Mouse (Mus musculus) layer of hippocampus, postnatal 36 days (tissue): ENCODE data around the gene Tfpt. TPM values are rescaled to one million over a fixed set of nuclear protein-coding genes. Genes with fewer than 3 reads are reported as not detected.

ENCODE experiments used
- DNase-seq, 2 experiments: peaks; one replicate each; pipeline ENCODE4 v3.0.0; 2022
- total RNA-seq, 2 experiments: library from RNA; stranded (reverse); gene quantifications; 2 replicates each; pipeline ENCODE4 v1.2.3; 2021

Tfpt gene
- 10 to 100 TPM; 32.0 to 49.6 TPM for total RNA-seq

DNA sequence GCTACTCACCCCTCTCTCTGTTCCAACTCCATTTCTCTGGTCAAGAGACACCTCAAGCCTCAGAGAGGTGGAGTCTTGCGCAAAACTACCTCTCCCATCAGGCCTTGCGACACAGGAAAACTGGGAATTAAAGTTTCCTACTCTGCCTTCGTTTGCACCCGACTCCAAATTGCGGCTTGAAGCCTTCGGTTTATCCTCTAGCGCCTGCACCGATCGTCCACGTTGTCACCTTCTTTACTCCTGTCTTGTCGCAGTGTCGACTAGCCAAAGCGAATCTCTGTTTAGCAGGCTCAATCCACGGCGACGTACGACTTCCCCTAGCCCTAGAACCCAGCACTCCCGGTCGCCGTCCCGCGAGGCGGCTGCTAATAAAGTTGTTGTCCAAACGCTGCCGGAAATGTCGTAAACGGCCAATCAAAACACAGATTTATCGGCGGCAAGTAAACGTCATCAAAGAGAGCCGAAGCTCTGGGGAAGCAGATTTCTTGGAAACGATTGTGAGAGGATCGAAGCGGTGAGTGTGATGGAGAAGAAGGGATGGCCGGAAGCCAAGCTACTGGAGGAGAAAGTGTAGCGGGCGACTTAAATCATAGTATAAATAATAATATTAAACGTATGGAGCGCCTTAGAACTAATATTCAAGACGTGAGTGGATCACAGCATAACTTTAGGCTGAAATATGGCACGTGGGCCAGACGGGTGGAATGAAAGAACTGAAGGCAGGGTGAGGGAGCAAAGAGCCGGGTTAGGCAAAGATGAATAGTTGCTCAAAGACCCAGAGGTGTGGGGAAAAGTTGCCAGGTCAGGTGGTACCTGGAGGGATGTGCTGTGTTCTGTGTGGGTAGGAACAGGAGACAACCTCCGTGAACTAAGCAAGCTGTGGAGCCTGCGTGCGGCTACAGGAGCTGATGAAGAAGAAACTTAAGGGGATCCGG is at the start of gene Tfpt, which contains the start of gene Prpf31:
TSS of gene Tfpt (minus strand) at position 387 of the 935 bp plus-strand sequence.
TSS of gene Prpf31 (plus strand) at position 443 of the 935 bp plus-strand sequence.
- peak; percentile 95 for DNase-seq

DNA sequence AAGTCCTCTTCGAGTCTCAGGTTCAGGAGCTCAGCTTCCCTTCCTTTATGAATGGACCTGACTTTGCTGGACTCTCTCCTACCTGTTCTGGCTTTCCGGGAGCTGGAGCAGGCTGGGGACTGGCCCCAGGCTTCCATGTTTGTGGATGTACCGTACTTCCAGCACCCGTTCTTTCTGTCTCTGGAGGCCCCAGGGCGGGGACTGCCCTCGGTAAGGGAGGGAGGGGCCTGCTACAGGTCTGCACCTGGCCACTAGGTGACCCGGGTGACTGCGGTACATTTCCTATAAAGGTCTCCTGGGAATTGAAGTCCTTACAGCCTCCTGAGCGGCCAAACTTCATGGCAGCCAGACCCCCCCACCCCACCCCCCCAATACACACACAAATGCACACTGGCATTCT is 47.6 kb upstream of the Tfpt start, which contains the start of gene Tmc4:
TSS of gene Tmc4 (minus strand) at position 212 of the 400 bp plus-strand sequence.
- DNase-seq = no peak

DNA sequence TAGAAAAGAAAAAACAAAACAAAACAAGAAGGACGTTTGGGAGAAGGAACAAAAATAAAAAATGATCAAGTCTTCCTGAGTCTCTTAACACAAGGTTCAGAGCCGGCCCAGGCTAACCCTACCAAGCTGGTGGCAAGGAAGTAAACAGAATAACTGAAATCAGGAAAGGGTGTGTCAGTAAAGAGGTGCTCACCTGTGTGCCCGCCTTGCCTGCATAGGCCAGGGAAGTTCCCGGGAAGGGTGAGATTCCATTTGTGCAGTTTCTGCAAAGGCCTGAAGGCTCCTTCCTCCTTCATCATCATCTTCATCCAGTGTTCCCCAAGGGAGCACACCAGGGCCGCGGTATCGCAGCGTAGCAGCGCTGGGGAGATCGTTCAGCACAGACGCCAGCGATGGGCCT is 46.6 kb upstream of the Tfpt start:
- DNase-seq = no peak

DNA sequence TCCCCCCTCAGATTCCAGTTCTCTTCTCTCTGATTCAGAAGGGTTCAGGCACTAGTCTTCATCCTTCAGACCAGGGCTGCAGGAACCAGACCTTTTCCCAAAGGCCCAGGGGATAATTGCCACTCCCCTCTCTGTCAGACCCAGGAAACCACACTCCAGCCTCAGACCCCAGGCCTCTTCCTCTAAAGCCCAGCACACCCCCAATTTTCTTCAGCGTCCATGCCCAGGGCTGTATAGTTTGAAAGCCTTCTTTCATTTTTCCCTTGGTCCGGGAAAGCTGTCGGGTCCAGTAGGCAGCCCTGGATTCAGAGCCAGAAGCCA is 45.5 kb upstream of the Tfpt start:
- DNase-seq = no peak

DNA sequence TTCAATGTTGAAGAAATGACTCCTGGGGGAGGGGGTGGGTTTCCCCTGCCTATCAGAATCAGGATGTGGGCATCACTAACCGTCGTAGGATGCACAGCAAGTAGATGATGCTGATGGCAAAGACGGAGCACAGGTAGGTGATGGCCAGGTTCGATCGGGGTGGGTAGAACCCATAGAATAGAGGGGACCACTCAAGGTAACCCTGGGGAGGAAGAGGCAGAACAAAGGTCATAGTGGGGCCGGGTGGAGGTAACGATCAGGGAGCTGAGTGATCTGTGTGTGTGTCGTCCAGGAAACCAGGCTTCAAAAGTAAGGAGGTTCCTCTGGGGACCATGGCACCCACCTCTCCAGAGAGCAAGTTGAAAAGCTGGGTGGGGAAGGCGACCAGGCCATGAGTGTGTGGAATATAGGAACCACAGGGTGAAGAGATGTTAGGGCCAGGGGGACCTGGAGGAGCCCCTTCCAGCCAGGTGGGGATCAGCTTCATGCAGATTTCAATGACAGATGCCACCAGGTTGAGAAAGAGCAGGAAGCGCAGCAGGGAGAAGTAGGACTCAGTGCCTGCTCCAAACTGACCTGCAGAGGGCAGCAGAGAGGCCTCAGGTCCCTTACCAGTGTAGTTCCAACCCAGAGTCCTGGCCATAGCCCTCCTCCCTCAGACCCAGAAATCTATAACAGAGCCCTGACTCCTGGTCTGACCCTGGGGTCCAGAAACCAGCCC is 44.9 kb upstream of the Tfpt start:
- peak; percentile 75 for DNase-seq

DNA sequence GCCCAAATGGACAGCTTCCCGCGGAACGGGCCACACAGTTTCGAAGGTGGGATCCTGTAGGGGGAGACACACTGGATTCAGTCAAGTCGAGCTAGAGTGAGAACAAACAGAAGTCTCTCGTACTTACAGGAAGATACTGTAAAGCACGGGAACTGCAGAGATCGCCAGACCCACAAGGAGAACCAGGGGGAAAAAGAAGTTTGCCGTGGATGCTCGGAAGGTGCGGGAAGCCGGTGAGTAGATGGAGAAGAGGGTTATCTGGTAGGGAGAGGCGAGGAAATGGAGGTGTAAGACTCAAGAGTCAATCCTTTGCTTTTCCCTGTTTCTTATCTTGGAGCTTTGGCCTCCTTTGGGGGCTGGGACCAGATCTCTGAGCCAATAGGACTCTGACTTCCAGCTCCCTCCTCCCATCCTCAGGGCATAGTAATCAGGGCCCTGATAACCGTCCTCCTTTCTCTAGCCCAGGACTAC is 37.2 kb upstream of the Tfpt start:
- no peak for DNase-seq

DNA sequence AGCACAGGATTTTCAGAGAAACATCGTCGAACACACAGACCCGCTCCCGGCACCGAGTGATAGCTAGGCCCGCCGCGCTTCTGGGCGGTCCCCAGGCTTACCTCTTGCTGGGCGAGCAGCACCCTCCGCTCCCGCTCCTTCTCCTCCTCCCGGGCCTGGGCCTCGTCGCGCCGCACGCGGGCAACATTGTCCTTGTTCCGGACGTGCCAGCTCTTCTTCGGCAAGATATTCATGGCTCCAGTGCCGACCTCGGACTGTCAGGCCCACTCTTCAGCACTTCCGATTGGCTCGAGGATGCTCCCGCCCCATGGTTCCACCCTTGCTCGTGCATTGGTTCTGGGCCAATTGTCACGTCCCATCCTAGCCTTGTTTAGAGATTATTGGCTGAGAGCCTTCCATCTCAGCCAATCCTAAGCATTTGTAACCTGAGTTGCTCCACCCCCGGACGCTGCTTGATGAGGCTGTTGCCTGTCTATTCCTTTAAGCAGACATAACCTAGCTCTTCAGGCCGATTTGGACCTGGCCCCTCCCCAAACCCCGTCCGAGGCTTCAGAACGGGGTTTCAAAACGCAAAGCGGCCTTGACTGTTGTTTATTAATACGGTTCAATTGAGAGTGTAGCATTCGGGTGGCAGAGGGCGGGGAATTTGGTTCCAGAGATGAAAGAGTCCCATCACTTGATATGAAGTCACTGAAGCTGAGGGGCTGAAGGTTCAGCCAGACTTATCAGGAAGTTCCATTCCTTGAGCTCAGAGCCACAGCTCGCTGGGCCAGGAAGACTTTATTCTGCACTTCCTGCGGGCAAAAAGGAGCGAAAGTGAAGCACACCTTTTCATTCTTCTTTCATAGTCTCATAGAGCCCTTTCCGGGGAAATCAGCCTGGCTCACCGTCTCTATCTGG is 35.7 kb upstream of the Tfpt start, which contains the start of gene Leng1:
TSS of gene Leng1 (minus strand) at position 626 of the 900 bp plus-strand sequence.
- DNase-seq = peak; percentile 96 to 97

DNA sequence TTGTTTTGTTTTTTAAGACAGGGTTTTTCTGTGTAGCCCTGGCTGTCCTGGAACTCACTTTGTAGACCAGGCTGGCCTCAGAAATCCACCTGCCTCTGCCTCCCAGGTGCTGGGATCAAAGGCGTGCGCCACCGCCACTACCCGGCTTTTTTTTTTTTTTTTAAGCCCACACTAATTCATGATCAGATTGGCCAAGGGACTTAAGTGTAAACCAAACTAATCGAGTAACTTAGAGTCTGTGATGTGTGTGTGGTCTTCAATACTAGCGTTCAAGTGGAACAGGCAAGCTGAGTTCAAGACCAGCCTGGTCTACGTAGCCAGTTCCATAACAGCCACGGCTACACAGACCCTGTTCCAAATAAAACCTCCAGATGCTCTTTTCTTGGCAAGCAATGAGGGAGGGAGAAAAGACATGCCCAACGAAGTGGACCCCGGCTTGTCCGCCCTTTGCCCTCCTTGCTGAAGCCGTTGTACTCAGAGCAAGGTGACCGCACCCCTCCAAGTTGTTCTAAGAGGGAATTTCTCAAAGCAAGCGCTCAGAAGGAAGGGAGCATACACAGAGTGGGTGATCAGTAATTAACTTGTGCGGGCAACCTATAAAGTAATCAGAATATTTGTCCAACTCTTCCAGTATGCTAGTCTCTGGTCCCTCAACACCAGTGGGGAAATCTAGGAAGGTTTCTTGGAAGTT is 34.9 kb upstream of the Tfpt start:
- no peak for DNase-seq

DNA sequence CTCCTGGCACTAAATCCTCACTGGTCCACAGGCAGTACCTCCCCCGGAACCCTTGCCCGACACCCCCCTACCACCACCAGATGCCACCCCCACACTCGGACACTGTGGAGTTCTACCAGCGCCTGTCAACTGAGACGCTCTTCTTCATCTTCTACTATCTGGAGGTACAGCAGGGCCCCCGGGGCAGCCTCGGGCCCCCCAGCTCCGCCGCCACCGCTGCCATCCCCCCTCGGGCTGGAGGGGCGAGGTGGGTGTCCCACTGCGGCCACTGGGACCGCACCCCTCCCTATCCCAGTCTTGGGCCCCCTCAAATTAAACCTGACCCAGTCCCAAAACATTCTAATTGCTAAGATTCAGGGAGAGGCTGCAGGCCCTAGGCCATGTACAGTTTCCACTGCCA is 28.8 kb upstream of the Tfpt start:
- no peak for DNase-seq

DNA sequence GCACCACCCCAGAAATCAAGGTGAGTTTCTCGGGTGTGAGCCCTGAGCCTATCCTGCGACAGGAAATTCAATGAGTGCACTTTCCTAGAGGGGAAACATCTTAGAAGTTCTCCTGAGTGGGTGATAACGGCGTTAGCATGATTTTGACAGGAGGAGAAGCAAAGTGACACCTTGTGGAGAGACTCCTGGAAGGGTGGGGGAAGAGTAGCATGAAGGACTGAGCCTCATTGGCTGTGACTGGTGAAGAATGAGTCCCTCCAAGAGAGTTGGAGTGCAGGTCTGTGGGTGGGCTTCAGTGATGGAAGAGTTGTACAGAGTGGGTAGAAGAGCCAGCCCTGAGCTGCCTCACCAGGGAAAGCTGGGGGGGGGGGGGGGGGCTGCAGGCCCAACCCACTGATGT is 27.2 kb upstream of the Tfpt start:
- no peak for DNase-seq

DNA sequence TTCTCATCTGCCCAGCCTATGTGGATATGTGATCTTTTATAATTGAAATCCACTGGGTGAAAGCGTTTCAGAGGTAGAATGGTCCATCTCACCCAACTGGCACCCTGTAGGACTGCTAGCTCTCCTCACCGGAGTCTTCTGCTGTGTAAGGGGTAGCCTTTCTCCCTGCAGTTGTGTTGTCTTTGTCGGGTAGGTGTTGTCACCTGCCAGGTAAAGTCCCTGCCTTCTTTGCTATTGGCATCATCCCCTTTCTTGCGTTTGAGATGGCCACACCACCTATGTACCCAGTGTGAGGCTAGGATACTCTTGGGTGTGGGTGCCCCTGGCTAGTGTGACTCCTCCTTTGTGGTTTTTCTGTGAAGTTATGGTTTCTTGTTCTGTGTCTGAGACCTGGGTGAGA is 16.9 kb upstream of the Tfpt start:
- no peak for DNase-seq

DNA sequence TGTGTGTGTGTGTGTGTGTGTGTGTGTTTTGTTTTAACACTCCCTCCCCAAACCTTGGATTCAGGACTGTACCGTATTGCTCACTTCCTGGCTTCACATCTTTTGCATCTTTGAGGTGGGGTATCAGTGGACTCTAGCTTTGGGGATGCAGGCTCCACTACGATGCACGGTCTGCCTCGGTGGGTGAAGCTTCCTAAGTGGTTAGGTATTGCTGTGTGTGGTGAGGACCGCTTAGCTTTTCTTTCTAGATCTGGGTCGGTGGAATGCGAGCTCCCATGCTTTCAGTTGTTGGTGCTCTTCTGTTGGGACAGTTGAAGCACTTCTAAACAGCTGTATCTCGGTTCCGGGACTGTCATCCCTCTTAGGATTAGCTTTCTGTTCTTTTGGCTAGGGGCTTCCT is 16.5 kb upstream of the Tfpt start:
- DNase-seq = no peak

DNA sequence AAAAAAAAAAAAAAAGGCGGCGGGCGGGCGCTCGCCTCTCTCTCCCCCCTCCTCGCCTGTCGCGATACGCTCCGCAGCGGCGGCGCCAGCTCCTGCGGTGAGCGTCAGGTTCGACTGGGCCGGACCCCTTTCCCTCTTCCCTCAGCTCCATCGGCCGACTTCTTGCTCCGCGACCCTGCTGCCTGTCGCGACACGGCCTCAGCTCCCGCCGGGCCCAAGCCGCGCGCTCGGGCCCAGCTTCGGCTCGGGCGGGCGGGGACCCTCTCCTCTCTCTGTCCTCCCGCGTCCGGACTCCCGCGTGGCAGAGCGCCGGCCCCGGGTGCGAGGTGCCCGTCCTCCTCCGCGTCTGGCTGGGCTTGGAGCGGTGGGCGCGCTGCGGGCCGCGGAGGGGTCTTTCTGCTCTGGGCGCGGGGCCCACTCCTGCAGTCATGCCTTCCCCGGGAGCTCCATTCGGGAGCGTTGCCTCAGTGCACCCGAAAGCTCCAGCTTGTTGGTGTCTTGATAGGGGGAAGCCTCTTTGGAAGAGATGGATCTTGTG is 15.8 kb upstream of the Tfpt start:
- peak in 1 of 2 experiments; percentile 54 for DNase-seq

DNA sequence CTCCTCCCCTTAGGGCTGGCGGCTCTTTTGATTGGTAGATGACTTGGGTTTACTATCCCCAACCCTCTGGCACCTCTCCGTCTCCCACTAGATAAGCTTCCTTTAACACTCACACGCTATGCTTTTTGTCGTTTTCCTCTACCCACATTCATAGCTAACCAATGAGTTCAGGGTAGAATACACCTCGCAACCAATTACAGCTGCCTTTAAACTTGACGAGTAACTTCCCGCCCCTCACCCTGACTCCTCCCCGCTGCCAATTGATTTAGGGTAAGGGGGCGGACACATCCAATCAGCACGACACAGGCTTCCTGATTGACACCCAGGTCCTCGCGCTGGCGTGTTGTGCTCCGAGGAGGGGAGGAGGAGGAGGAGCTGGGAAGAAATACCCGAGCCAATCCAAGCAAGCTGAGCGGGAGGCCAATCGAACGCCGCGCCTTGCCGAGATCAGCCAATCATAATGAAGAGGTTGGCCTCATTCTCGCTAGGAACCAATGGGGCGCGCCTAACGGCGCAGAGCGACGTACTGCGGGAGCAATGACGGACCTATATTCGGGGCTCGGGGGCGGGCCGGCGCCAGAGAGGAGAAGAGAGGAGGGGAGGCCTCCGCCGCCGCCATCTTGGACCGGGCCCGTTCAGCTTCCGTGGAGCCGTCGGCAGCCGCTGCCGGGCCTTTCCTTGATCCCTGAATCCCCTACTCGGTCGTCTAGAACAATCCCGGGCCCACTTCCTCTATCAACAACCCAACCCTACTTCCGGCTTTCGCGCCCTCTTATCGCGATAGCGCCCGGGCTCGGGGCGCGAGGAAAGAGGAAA is 15.2 kb upstream of the Tfpt start, which contains the start of gene Cnot3:
TSS of gene Cnot3 (plus strand) at position 597 of the 816 bp plus-strand sequence.
- peak; percentile 98 to 99 for DNase-seq

DNA sequence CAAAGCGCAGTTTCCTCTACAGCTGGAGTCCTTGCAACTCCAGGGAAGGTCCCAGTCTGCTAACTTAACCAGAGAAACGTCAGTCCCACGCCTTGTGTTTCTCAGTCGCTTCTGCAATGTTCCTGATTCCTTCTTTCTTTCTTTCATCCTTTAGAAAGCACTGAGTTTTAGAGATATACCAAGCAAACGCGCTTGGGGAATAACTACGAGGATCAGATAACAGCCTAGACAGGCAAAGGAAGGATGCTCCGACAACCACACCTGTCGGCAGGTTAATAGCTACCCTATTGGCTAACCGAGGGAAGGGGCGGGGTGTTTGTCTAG is 14.6 kb upstream of the Tfpt start:
- no peak for DNase-seq

DNA sequence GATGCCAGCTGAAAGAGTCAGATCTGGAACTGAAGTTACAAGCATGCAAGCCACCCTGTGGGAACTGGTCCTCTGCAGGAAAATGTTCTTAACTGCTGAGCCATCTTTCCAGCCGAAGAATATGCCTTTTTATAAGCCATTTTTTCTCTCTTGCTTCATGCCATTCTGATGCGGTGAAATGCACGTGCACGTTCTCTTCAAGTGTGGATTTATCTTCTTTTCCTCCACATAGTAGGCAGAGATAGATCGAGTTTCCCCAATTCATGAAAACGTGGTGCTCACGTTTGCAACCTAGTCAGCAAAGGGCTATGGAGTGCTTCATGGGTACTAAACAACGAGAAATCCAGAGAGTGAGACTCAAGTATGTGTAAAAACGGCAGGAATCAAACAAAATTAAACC is 14.1 kb upstream of the Tfpt start:
- DNase-seq = no peak

DNA sequence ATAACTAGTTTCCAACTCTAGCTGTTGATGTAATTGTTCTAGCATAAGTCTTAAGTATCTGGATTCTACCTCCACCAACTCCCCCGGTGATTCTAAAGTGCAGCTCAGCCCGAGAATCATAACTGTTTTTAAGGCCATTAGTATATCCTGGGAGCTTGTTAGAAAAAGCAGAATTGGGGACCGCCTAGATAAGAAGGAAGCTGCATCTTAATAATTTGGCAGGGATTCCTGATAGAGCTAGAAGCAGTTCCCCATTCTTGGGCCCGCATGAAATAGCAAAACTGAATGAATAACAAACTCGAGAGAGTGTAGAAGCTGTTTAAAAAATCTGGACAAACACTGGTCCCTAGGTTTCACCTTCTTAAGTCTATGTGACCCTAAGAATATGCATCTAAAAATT is 13.7 kb upstream of the Tfpt start:
- DNase-seq = no peak

DNA sequence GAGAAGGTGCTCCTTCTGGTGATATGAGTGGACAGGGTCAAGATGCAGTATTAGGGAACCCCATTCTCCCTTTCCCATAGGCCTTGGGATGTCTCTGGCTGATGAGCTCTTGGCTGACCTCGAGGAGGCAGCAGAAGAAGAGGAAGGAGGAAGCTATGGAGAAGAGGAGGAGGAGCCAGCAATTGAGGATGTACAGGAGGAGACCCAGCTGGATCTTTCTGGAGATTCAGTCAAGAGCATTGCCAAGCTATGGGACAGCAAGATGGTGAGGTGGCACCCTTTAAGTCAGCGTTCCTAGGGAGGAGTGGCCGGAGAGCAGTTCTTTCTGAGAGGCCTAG is 718 bp upstream of the Tfpt start:
- no peak for DNase-seq

DNA sequence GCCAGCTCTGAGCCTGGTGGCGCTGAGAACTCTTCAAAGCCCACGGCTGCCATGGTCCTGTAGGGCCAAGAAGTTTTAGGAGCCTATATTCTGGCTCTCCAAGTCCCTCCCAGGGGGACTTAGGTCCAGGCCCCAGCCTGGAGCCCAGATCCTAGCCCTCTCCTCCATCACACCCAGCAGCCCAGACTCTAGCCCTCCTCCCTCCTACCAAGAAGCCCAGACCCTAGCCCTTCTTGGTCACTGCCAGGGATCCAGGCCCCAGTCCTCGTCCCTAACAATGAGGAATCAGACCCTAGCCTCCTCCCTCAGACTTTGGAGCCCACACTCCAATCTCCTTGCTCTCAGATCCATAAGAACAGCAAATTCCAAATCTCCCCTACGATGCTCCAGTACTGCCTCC is 699 bp downstream of the Tfpt start:
- DNase-seq = no peak

DNA sequence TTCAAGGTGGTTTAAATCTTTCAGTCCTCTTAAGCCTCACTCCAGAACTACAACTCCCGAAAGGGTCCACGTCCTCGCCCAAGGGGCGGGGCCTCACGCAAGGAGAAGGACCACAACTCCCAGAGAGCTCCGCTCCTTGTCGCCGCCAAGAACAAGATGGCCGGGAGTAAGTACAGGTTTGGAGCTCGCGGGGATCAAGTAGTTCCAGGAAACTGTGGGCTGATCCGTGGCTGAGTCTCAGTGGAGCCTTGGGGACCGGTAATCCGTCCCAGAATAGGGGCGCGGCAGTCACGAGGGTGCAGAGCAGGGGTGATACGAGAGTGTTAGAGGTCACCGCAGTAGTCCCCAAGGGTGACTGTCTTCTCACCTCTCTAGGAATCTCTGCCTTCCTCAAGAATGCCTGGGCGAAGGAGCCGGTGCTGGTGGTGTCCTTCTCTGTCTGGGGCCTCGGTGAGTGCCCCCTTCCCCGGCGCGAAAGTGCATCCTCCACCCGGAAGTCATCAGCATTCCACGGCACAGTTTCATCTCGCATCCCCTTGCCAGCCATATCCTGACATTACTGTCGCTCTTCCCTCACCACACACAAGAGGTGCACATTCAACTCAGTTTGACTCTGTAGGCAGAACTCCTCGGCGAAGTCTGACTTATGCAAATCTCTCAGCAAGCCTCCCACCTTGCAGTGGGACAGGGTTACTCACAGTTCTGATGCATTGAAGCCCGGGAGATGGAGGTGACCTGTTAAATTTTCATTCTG is 12.3 kb downstream of the Tfpt start, which contains the start of gene Ndufa3:
TSS of gene Ndufa3 (plus strand) at position 132 of the 754 bp plus-strand sequence.
- DNase-seq = peak; percentile 85 to 88
